Mouse (Mus musculus): ENCODE measurements around the gene Gm6034.

GRCm38 (mm10) chr17:36020191-36021073 lies 22.3 kb upstream of the Gm6034 start, which contains the start of gene H2-T24:
- peak; percentile 49 for TF ChIP-seq POLR2A (IDR thresholded peaks at IDR 0.05; ENCODE audit: borderline replicate concordance, control insufficient read depth, low read depth, low read length)
- TF ChIP-seq CTCF (IDR thresholded peaks at IDR 0.05; ENCODE audit: control insufficient read depth, insufficient read depth, low read length), result no peak
